Mouse (Mus musculus): ENCODE results near the gene Ep400. TPM values are rescaled to one million over a fixed set of nuclear protein-coding genes. Genes with fewer than 3 reads are reported as not detected.
A peak's percentile ranks its signal among the peaks of the same experiment; 100 is the strongest.
"Not testable (repeated sequence)": the region's sequence is repeated elsewhere in the genome, so short reads cannot be mapped to it uniquely, and the experiment has no call there.

Gene Ep400
- total and polyA plus RNA-seq, 2 experiments from 2014 or later: 38.5 to 67.2 TPM

DNA sequence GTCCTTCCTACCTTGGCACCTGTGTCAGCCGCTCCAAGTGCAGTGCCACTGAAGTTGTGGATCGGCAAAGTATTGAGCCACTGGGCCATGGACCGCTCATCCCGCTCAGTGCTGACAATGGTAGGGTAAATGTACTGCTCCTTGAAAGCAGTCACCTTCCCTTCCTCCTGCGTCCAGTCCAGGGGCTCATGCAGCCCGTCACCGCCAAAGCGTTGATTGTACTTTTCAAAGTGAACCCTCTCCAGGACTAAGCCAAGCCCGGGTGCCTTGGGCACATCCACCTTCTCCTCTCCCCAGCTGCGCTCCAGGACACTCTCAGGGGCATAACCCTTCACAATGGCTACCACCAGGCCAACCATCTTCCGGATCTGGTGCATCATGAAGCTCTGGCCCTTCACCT is 4.0 kb upstream of the Ep400 start:
- Histone ChIP-seq H3K4me2 (ENCODE audit: low read depth, low read length, poor library complexity, severe bottlenecking) (no peak overlapping the region), H3K4me1 (ENCODE audit: insufficient read depth, low read length) (no peaks in the 10 kb centered on the region; the same call in 1 of the 2 replicates), H3K9me3 (ENCODE audit: low read length) (no peaks in the 10 kb centered on the region), H3K9ac (replicated peaks; ENCODE audit: low read length, poor library complexity, severe bottlenecking) (no peak overlapping the region), H3K27me3 (ENCODE audit: insufficient read depth, low read length) (no peaks in the 10 kb centered on the region), H3K27ac (ENCODE audit: low read depth, low read length) (no peak overlapping the region), H3K36me3 (ENCODE audit: insufficient read depth, low read length) (peaks cover 28% of the 10 kb centered on the region), H3K4me3 (ENCODE audit: low read depth, low read length) (no peak overlapping the region)
- WGBS: 95% methylated on average over 11 of the region's 11 CpGs
- no peak for TF ChIP-seq CTCF (IDR thresholded peaks at IDR 0.05)
- no peak for DNase-seq (ENCODE audit: low spot score)
- ATAC-seq (ENCODE audit: low FRiP score): no peak

DNA sequence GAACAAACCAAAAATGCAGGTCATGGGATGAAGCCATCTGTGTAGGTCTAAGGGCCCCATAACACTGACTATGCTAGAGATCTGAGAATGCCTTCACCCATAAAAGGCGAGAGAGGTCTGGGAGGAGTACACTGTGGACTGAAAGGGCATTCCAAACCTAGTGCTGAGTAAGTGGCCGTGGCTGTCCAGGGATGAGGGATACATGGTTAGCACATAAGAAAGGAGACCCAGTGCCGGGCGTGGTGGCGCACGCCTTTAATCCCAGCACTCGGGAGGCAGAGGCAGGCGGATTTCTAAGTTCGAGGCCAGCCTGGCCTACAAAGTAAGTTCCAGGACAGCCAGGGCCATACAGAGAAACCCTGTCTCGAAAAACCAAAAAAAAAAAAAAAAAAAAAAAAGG is 2.4 kb upstream of the Ep400 start:
- not testable (repeated sequence) for H3K9ac ChIP-seq (replicated peaks; ENCODE audit: low read length, poor library complexity, severe bottlenecking); H3K27me3 ChIP-seq (ENCODE audit: insufficient read depth, low read length); ATAC-seq (ENCODE audit: low FRiP score); H3K4me3 ChIP-seq (ENCODE audit: low read depth, low read length); H3K4me2 ChIP-seq (ENCODE audit: low read depth, low read length, poor library complexity, severe bottlenecking); H3K4me1 ChIP-seq (ENCODE audit: insufficient read depth, low read length); DNase-seq (ENCODE audit: low spot score); H3K9me3 ChIP-seq (ENCODE audit: low read length); H3K27ac ChIP-seq (ENCODE audit: low read depth, low read length)
- peaks cover 25% of the 10 kb centered on the region for H3K36me3 ChIP-seq (ENCODE audit: insufficient read depth, low read length)
- WGBS: 93% methylated on average over 10 of the region's 10 CpGs

DNA sequence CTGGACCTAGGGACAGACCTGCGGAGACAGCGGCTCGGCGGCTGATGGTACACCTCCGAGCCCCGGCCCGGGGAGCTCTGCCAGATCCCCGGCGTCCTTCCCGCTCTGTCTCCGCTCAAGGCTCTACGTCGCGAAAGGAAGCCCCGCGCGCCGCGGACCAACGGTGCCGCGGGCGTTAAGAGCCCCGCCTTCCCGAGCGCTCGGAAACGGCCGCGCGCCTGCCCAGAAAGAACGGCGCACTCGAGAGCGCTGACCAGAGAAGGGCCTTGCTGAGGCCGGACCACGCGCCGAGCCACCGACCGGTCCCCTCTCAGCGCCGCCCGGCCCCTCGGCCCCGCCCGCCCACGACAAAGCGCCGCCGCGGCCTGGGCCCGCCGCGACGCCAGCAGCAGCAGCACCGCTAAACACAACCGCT is 479 bp downstream of the Ep400 start:
- peak overlapping the region; percentile 60 for H3K4me2 ChIP-seq (ENCODE audit: low read depth, low read length, poor library complexity, severe bottlenecking)
- no peaks in the 10 kb centered on the region for H3K27me3 ChIP-seq (ENCODE audit: insufficient read depth, low read length)
- ATAC-seq (ENCODE audit: low FRiP score) (peak; percentile 64), DNase-seq (ENCODE audit: low spot score) (peak; percentile 59)
- WGBS: 1% methylated on average over 43 of the region's 58 CpGs
- peak overlapping the region; percentile 96 for H3K27ac ChIP-seq (ENCODE audit: low read depth, low read length)
- peaks cover 6% of the 10 kb centered on the region for H3K4me1 ChIP-seq (ENCODE audit: insufficient read depth, low read length)
- H3K9me3 ChIP-seq (ENCODE audit: low read length): no peaks in the 10 kb centered on the region
- no peak for TF ChIP-seq CTCF (IDR thresholded peaks at IDR 0.05)
- peak overlapping the region; percentile 94 for H3K9ac ChIP-seq (replicated peaks; ENCODE audit: low read length, poor library complexity, severe bottlenecking)
- peaks cover 15% of the 10 kb centered on the region for H3K36me3 ChIP-seq (ENCODE audit: insufficient read depth, low read length)
- H3K4me3 ChIP-seq (ENCODE audit: low read depth, low read length): peak overlapping the region; percentile 95

DNA sequence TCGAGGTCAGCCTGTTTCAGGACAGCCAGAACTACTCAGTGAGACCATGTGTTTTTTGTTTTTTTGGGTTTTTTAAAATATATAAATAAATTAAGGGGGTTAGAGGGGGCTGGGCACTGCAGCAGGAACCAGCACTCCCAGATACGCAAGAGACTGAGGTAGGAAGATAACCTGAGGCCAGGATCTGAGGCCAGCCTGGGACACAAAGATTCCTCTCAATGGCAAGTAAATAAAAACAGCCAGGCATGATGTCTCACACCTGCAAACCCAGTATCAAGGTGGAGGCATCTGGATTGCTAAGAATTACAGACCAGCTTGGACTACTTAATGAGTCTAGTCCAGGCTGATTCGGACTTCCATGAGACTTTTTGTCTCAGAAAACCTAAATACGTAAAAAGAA is 1.2 kb downstream of the Ep400 start:
- Histone ChIP-seq H3K27me3 (ENCODE audit: insufficient read depth, low read length) (no peaks in the 10 kb centered on the region), H3K36me3 (ENCODE audit: insufficient read depth, low read length) (peaks cover 7% of the 10 kb centered on the region), H3K4me2 (ENCODE audit: low read depth, low read length, poor library complexity, severe bottlenecking) (peak overlapping the region; percentile 60), H3K4me1 (ENCODE audit: insufficient read depth, low read length) (peaks cover 6% of the 10 kb centered on the region), H3K4me3 (ENCODE audit: low read depth, low read length) (peak overlapping the region; percentile 95), H3K27ac (ENCODE audit: low read depth, low read length) (no peak overlapping the region), H3K9ac (replicated peaks; ENCODE audit: low read length, poor library complexity, severe bottlenecking) (peak overlapping the region; percentile 94; the same call in 1 of the 2 replicates), H3K9me3 (ENCODE audit: low read length) (no peaks in the 10 kb centered on the region)
- WGBS: 58% methylated on average over 4 of the region's 4 CpGs
- no peak for DNase-seq (ENCODE audit: low spot score)
- TF ChIP-seq CTCF (IDR thresholded peaks at IDR 0.05): no peak
- no peak for ATAC-seq (ENCODE audit: low FRiP score)

DNA sequence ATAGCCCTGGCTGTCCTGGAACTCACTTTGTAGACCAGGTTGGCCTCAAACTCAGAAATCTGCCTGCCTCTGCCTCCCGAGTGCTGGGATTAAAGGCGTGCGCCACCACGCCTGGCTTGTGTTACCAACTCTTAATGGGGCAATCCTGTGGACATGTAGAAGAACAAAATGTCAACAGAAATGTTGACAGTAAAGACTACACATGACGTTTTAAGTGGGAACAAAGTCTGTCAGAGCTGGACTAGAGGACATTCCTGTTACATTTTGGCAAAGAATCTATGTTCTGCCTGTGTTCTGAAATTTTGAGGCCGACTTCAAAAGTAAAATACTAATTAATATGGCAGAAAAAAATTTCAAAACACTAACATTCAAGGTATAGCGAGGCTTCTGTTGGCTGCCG is 6.6 kb downstream of the Ep400 start:
- ATAC-seq (ENCODE audit: low FRiP score): no peak
- no peaks in the 10 kb centered on the region for H3K36me3 ChIP-seq (ENCODE audit: insufficient read depth, low read length)
- no peak overlapping the region for H3K27ac ChIP-seq (ENCODE audit: low read depth, low read length)
- H3K9me3 ChIP-seq (ENCODE audit: low read length): no peaks in the 10 kb centered on the region
- H3K4me3 ChIP-seq (ENCODE audit: low read depth, low read length): no peak overlapping the region
- no peak overlapping the region for H3K9ac ChIP-seq (replicated peaks; ENCODE audit: low read length, poor library complexity, severe bottlenecking)
- DNase-seq (ENCODE audit: low spot score): no peak
- WGBS: 97% methylated on average over 8 of the region's 8 CpGs
- TF ChIP-seq CTCF (IDR thresholded peaks at IDR 0.05): no peak
- H3K4me2 ChIP-seq (ENCODE audit: low read depth, low read length, poor library complexity, severe bottlenecking): no peak overlapping the region
- H3K4me1 ChIP-seq (ENCODE audit: insufficient read depth, low read length): peaks cover 6% of the 10 kb centered on the region
- no peaks in the 10 kb centered on the region for H3K27me3 ChIP-seq (ENCODE audit: insufficient read depth, low read length)

DNA sequence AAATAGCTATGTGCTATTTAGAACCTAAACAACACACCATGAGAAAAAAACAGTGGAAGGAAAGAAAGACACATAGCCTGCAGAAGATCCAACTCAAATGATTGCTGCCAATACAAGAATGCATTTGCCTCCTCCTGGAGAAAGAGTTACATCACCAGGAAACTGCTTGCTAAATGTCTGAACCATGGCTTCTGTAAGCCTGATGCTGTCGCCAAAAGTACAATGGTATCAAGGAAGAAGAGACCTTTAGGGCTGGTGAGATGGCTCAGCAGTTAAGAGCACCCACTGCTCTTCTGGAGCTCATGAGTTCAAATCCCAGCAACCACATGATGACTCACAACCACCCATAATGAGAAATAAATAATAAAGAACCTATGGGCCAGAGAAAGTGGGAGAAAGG is 25.5 kb downstream of the Ep400 start:
- H3K27me3 ChIP-seq (ENCODE audit: insufficient read depth, low read length): no peaks in the 10 kb centered on the region
- peaks cover 3% of the 10 kb centered on the region; the same call in 1 of the 2 replicates for H3K36me3 ChIP-seq (ENCODE audit: insufficient read depth, low read length)
- WGBS: 83% methylated on average over 1 of the region's 1 CpGs
- no peaks in the 10 kb centered on the region for H3K9me3 ChIP-seq (ENCODE audit: low read length)
- H3K9ac ChIP-seq (replicated peaks; ENCODE audit: low read length, poor library complexity, severe bottlenecking): no peak overlapping the region
- no peak overlapping the region for H3K27ac ChIP-seq (ENCODE audit: low read depth, low read length)
- TF ChIP-seq CTCF (IDR thresholded peaks at IDR 0.05): no peak
- no peaks in the 10 kb centered on the region for H3K4me1 ChIP-seq (ENCODE audit: insufficient read depth, low read length)
- ATAC-seq (ENCODE audit: low FRiP score): no peak
- no peak overlapping the region for H3K4me3 ChIP-seq (ENCODE audit: low read depth, low read length)
- H3K4me2 ChIP-seq (ENCODE audit: low read depth, low read length, poor library complexity, severe bottlenecking): no peak overlapping the region
- DNase-seq (ENCODE audit: low spot score): no peak
